Mouse (Mus musculus): ENCODE results near the gene Samt2. TPM values are rescaled to one million over a fixed set of nuclear protein-coding genes. Genes with fewer than 3 reads are reported as not detected.
"Not testable (repeated sequence)": the region's sequence is repeated elsewhere in the genome, so short reads cannot be mapped to it uniquely, and the experiment has no call there.

Gene Samt2
- not detected in 2 replicates for polyA plus RNA-seq (2012; rRNA removed)

DNA sequence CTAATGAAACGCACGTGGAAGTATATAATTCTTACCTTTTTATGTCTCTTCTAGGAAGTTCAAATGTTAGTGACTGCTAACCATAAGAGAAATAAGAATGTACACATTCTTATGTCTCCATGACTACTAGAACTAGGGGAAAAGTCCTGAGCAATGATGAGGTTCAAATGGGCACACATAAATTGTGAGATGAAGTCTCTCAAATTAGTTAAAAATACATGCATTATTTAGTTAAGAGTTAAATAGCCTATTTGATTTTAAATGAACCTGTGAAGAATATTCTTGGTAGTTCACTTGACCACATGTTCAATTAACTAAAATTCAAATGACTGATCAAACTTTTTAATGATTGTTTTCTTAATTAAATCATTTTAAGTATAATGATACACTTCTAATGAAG is at the start of gene Samt2:
Gene Samt2, minus strand, starts transcription at position 101 of the 400 bp plus-strand sequence.
- DNase-seq (ENCODE audit: extremely low spot score in 1 of 2, low spot score in 1 of 2): not testable (repeated sequence)

Other genes starting within 250 kb of the Samt2 start
- gene 4930524N10Rik, start 236.0 kb downstream of the Samt2 start, polyA plus RNA-seq (2012; rRNA removed): not detected in 2 replicates
- gene Samt4, start 97.4 kb downstream of the Samt2 start, polyA plus RNA-seq (2012; rRNA removed): not detected in 2 replicates

Data from frontal cortex, adult 2 months (tissue).